Mouse (Mus musculus): ENCODE measurements around the gene Skap2. TPM values are rescaled to one million over a fixed set of nuclear protein-coding genes. Genes with fewer than 3 reads are reported as not detected.
A peak's percentile ranks its signal among the peaks of the same experiment; 100 is the strongest.

The Skap2 gene
- polyA plus RNA-seq, 1 experiment from 2014 or later, result 78.5 TPM

DNA sequence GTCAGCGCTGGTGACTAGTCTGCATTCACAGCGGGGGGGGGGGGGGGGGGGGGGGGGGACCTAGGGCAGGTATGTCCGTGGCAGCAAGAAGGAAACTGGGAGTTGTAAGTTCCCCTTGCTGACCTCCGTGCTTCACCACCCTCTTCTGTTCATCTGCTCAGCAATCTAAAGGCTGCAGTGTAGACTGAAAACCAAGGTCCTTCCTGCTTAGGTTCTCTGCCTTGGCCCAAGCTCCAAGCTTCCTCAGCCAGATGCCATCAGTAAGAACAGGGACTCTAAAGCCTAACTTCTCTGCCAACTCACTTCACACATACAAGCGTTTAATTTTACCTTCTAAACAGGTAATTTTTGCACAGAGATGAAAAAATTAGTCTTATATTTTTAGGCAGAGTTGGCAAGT, 10.0 kb upstream of the Skap2 start:
- H3K4me2 ChIP-seq (replicated peaks; ENCODE audit: low read depth, low read length), result no peak overlapping the region
- DNase-seq (ENCODE audit: low spot score), result no peak

DNA sequence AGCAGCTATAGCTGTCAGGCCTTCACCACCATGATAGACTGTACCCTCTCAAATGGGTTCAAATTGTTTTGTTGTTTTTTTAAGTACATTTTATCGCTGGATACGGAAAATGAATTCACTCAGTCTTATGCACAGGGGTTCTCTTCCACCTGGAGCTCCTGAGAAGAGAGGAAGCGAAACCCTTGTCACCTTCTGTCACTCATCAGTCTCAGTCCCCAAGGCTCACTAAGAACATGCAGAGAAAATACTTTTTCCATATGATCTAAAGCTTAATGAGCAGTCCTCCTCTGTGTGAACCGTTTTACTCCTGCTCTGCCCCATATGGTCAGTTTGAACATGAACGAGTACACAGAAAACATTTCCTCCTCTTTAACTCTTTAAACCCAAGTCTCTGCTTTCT, 7.9 kb upstream of the Skap2 start:
- H3K4me1 ChIP-seq (ENCODE audit: insufficient read depth, low read depth, low read length), result no peaks in the 10 kb centered on the region

More for the DNA sequence above, 10.0 kb upstream of the Skap2 start:
- Histone ChIP-seq H3K27ac (ENCODE audit: low read length) (no peak overlapping the region), H3K36me3 (ENCODE audit: insufficient read depth, low read length) (no peaks in the 10 kb centered on the region), H3K9me3 (ENCODE audit: low read length) (no peaks in the 10 kb centered on the region), H3K4me3 (ENCODE audit: low read depth, low read length) (no peak overlapping the region), H3K9ac (replicated peaks; ENCODE audit: low read depth) (no peak overlapping the region), H3K27me3 (replicated peaks; ENCODE audit: insufficient read depth, low read length) (no peaks in the 10 kb centered on the region), H3K4me1 (ENCODE audit: insufficient read depth, low read depth, low read length) (no peaks in the 10 kb centered on the region)
- TF ChIP-seq CTCF (IDR thresholded peaks at IDR 0.05) (no peak), EP300 (IDR thresholded peaks at IDR 0.05) (no peak)
- no peak for ATAC-seq
- WGBS, result 49% methylated on average over 3 of the region's 5 CpGs

DNA sequence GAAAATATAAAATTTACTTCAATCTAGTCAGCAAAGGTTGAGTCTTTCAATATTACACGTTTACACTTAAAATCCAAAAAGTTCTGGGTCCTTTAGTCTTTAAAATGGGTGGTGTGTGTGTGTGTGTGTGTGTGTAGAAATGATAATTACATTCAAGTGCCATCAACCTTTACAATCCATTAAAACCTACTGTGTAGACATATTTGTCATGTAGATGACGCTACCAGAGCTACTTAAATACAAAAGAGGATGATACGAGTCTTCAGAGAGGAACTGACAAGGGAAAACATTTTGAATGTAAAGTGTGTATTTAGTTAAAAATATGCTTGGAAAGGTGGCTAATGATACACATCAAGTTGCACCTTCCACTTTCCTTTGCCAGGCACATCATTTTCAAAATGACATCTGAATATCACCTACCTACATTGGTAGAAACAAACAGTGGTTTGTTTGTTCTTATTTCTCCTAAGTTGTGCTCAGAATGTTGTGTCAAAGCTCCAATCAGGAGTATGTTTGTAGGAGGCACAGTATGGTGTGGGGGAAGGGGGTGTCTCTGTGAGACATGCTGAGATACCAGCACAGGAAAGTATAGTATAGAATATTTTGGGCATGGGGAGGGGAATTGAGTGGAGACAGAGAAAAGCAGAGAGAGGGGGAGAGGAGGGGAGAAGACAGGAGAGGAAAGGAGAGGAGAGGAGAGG, 1.0 kb upstream of the Skap2 start:
- TF ChIP-seq EP300 (IDR thresholded peaks at IDR 0.05) (no peak), CTCF (IDR thresholded peaks at IDR 0.05) (no peak)
- H3K36me3 ChIP-seq (ENCODE audit: insufficient read depth, low read length), result no peaks in the 10 kb centered on the region
- DNase-seq (ENCODE audit: low spot score), result no peak
- H3K9ac ChIP-seq (replicated peaks; ENCODE audit: low read depth), result 0 out of 2 replicates have a peak overlapping the region, but pooled peaks have one; percentile 12
- H3K27ac ChIP-seq (ENCODE audit: low read length), result 0 out of 2 replicates have a peak overlapping the region, but pooled peaks have one; percentile 2
- peaks cover 7% of the 10 kb centered on the region; the same call in 1 of the 2 replicates for H3K4me1 ChIP-seq (ENCODE audit: insufficient read depth, low read depth, low read length)
- H3K4me2 ChIP-seq (replicated peaks; ENCODE audit: low read depth, low read length), result peak overlapping the region; percentile 65
- no peaks in the 10 kb centered on the region for H3K27me3 ChIP-seq (replicated peaks; ENCODE audit: insufficient read depth, low read length)
- no peak for ATAC-seq
- peak overlapping the region; percentile 74 for H3K4me3 ChIP-seq (ENCODE audit: low read depth, low read length)
- no peaks in the 10 kb centered on the region for H3K9me3 ChIP-seq (ENCODE audit: low read length)
- 14% methylated on average over 3 of the region's 3 CpGs for WGBS

More for the DNA sequence above, 7.9 kb upstream of the Skap2 start:
- ATAC-seq (no peak), DNase-seq (ENCODE audit: low spot score) (no peak)
- WGBS, result 72% methylated on average over 5 of the region's 5 CpGs
- no peak for TF ChIP-seq CTCF (IDR thresholded peaks at IDR 0.05)
- TF ChIP-seq EP300 (IDR thresholded peaks at IDR 0.05), result no peak
- Histone ChIP-seq H3K4me2 (replicated peaks; ENCODE audit: low read depth, low read length) (no peak overlapping the region), H3K27me3 (replicated peaks; ENCODE audit: insufficient read depth, low read length) (no peaks in the 10 kb centered on the region), H3K9ac (replicated peaks; ENCODE audit: low read depth) (no peak overlapping the region), H3K27ac (ENCODE audit: low read length) (no peak overlapping the region), H3K4me3 (ENCODE audit: low read depth, low read length) (no peak overlapping the region), H3K36me3 (ENCODE audit: insufficient read depth, low read length) (no peaks in the 10 kb centered on the region), H3K9me3 (ENCODE audit: low read length) (no peaks in the 10 kb centered on the region)

- Histone ChIP-seq H3K4me2 (replicated peaks; ENCODE audit: low read depth, low read length) (peak overlapping the region; percentile 65), H3K4me1 (ENCODE audit: insufficient read depth, low read depth, low read length) (peaks cover 7% of the 10 kb centered on the region; the same call in 1 of the 2 replicates), H3K4me3 (ENCODE audit: low read depth, low read length) (peak overlapping the region; percentile 74), H3K27me3 (replicated peaks; ENCODE audit: insufficient read depth, low read length) (no peaks in the 10 kb centered on the region), H3K27ac (ENCODE audit: low read length) (peak overlapping the region; percentile 89), H3K9ac (replicated peaks; ENCODE audit: low read depth) (peak overlapping the region; percentile 65), H3K9me3 (ENCODE audit: low read length) (no peaks in the 10 kb centered on the region), H3K36me3 (ENCODE audit: insufficient read depth, low read length) (no peaks in the 10 kb centered on the region)
- TF ChIP-seq EP300 (IDR thresholded peaks at IDR 0.05) (no peak; the same call in 1 of the 2 replicates), CTCF (IDR thresholded peaks at IDR 0.05) (peak; percentile 15; the same call in 1 of the 2 replicates)
- DNase-seq (ENCODE audit: low spot score), result peak; percentile 84
- WGBS, result 5% methylated on average over 25 of the region's 26 CpGs
- peak; percentile 79 for ATAC-seq
Measured at GRCm38 (mm10) chr6:52011559-52012408, 565 bp downstream of the Skap2 start.

- TF ChIP-seq CTCF (IDR thresholded peaks at IDR 0.05) (no peak), EP300 (IDR thresholded peaks at IDR 0.05) (no peak)
- Histone ChIP-seq H3K4me1 (ENCODE audit: insufficient read depth, low read depth, low read length) (peaks cover 11% of the 10 kb centered on the region; the same call in 1 of the 2 replicates), H3K4me2 (replicated peaks; ENCODE audit: low read depth, low read length) (no peak overlapping the region), H3K9ac (replicated peaks; ENCODE audit: low read depth) (no peak overlapping the region), H3K27me3 (replicated peaks; ENCODE audit: insufficient read depth, low read length) (no peaks in the 10 kb centered on the region; the same call in 1 of the 2 replicates), H3K27ac (ENCODE audit: low read length) (no peak overlapping the region), H3K36me3 (ENCODE audit: insufficient read depth, low read length) (no peaks in the 10 kb centered on the region), H3K9me3 (ENCODE audit: low read length) (no peaks in the 10 kb centered on the region), H3K4me3 (ENCODE audit: low read depth, low read length) (no peak overlapping the region)
- no peak for ATAC-seq
- WGBS, result 58% methylated on average over 6 of the region's 6 CpGs
- no peak for DNase-seq (ENCODE audit: low spot score)
Measured at GRCm38 (mm10) chr6:52009385-52009784, 3.0 kb downstream of the Skap2 start.

- 33% methylated on average over 3 of the region's 3 CpGs for WGBS
- no peaks in the 10 kb centered on the region for H3K36me3 ChIP-seq (ENCODE audit: insufficient read depth, low read length)
- no peak overlapping the region for H3K27ac ChIP-seq (ENCODE audit: low read length)
- peak; percentile 37 for TF ChIP-seq CTCF (IDR thresholded peaks at IDR 0.05)
- no peak for TF ChIP-seq EP300 (IDR thresholded peaks at IDR 0.05)
- no peak overlapping the region for H3K9ac ChIP-seq (replicated peaks; ENCODE audit: low read depth)
- peaks cover 11% of the 10 kb centered on the region; the same call in 1 of the 2 replicates for H3K4me1 ChIP-seq (ENCODE audit: insufficient read depth, low read depth, low read length)
- no peak overlapping the region for H3K4me2 ChIP-seq (replicated peaks; ENCODE audit: low read depth, low read length)
- DNase-seq (ENCODE audit: low spot score), result no peak
- no peaks in the 10 kb centered on the region; the same call in 1 of the 2 replicates for H3K27me3 ChIP-seq (replicated peaks; ENCODE audit: insufficient read depth, low read length)
- ATAC-seq, result no peak
- H3K4me3 ChIP-seq (ENCODE audit: low read depth, low read length), result no peak overlapping the region
- H3K9me3 ChIP-seq (ENCODE audit: low read length), result no peaks in the 10 kb centered on the region
Measured at GRCm38 (mm10) chr6:52008757-52009156, 3.6 kb downstream of the Skap2 start.

Measured in lung, postnatal 0 days (tissue).